Mouse (Mus musculus): Measurements from ENCODE around the gene Disp1. TPM values are rescaled to one million over a fixed set of nuclear protein-coding genes. Genes with fewer than 3 reads are reported as not detected.

Disp1 gene
- polyA plus RNA-seq, 1 experiment from 2014 or later = 10.8 TPM

GRCm38 (mm10) chr1:183171095-183171494 lies 50.2 kb downstream of the Disp1 start:
- Histone ChIP-seq H3K4me1 (peaks cover 18% of the 10 kb centered on the region), H3K9me3 (no peaks in the 10 kb centered on the region), H3K27ac (no peak overlapping the region), H3K4me3 (no peak overlapping the region), H3K36me3 (peaks cover 5% of the 10 kb centered on the region; the same call in 1 of the 2 replicates), H3K27me3 (ENCODE audit: insufficient read depth, poor library complexity, severe bottlenecking) (no peaks in the 10 kb centered on the region)
- 88% methylated on average over 5 of the region's 5 CpGs for WGBS
- no peak for DNase-seq (ENCODE audit: low spot score)

- Histone ChIP-seq H3K27ac (peak overlapping the region; percentile 18; the same call in 1 of the 2 replicates), H3K36me3 (peaks cover 10% of the 10 kb centered on the region; the same call in 1 of the 2 replicates), H3K4me3 (no peak overlapping the region), H3K27me3 (ENCODE audit: insufficient read depth, poor library complexity, severe bottlenecking) (no peaks in the 10 kb centered on the region), H3K4me1 (peaks cover 35% of the 10 kb centered on the region), H3K9me3 (no peaks in the 10 kb centered on the region)
- DNase-seq (ENCODE audit: low spot score) = no peak
- 80% methylated on average over 6 of the region's 6 CpGs for WGBS
These were observed 52.9 kb downstream of the Disp1 start for GRCm38 (mm10) chr1:183168465-183168864.

- WGBS = 75% methylated on average over 12 of the region's 12 CpGs
- no peaks in the 10 kb centered on the region for H3K9me3 ChIP-seq
- no peak overlapping the region for H3K4me3 ChIP-seq
- peak overlapping the region; percentile 37; the same call in 1 of the 2 replicates for H3K27ac ChIP-seq
- H3K36me3 ChIP-seq = peaks cover 10% of the 10 kb centered on the region; the same call in 1 of the 2 replicates
- H3K4me1 ChIP-seq = peaks cover 42% of the 10 kb centered on the region
- no peaks in the 10 kb centered on the region for H3K27me3 ChIP-seq (ENCODE audit: insufficient read depth, poor library complexity, severe bottlenecking)
- DNase-seq (ENCODE audit: low spot score) = no peak
These were observed 53.5 kb downstream of the Disp1 start for GRCm38 (mm10) chr1:183167776-183168175.

GRCm38 (mm10) chr1:183166700-183167099 lies 54.6 kb downstream of the Disp1 start:
- no peak for DNase-seq (ENCODE audit: low spot score)
- H3K4me1 ChIP-seq = peaks cover 43% of the 10 kb centered on the region
- WGBS = 77% methylated on average over 5 of the region's 5 CpGs

GRCm38 (mm10) chr1:183164648-183165071 lies 56.7 kb downstream of the Disp1 start:
- Histone ChIP-seq H3K27me3 (ENCODE audit: insufficient read depth, poor library complexity, severe bottlenecking) (no peaks in the 10 kb centered on the region), H3K27ac (peak overlapping the region; percentile 62), H3K36me3 (peaks cover 10% of the 10 kb centered on the region; the same call in 1 of the 2 replicates), H3K4me3 (no peak overlapping the region), H3K9me3 (no peaks in the 10 kb centered on the region), H3K4me1 (peaks cover 46% of the 10 kb centered on the region)
- no peak for DNase-seq (ENCODE audit: low spot score)
- WGBS = 20% methylated on average over 8 of the region's 8 CpGs

More at GRCm38 (mm10) chr1:183166700-183167099, 54.6 kb downstream of the Disp1 start:
- no peak overlapping the region for H3K4me3 ChIP-seq
- no peaks in the 10 kb centered on the region for H3K9me3 ChIP-seq
- H3K27ac ChIP-seq = no peak overlapping the region
- peaks cover 10% of the 10 kb centered on the region; the same call in 1 of the 2 replicates for H3K36me3 ChIP-seq
- no peaks in the 10 kb centered on the region for H3K27me3 ChIP-seq (ENCODE audit: insufficient read depth, poor library complexity, severe bottlenecking)

- Histone ChIP-seq H3K27ac (0 out of 2 replicates have a peak overlapping the region, but pooled peaks have one; percentile 62), H3K27me3 (ENCODE audit: insufficient read depth, poor library complexity, severe bottlenecking) (no peaks in the 10 kb centered on the region), H3K4me1 (peaks cover 41% of the 10 kb centered on the region), H3K9me3 (no peaks in the 10 kb centered on the region), H3K36me3 (peaks cover 10% of the 10 kb centered on the region; the same call in 1 of the 2 replicates), H3K4me3 (no peak overlapping the region)
- no peak for DNase-seq (ENCODE audit: low spot score)
- 41% methylated on average over 6 of the region's 6 CpGs for WGBS
These were observed 57.1 kb downstream of the Disp1 start for GRCm38 (mm10) chr1:183164190-183164580.

- no peak for DNase-seq (ENCODE audit: low spot score)
- Histone ChIP-seq H3K36me3 (peaks cover 10% of the 10 kb centered on the region; the same call in 1 of the 2 replicates), H3K27ac (peak overlapping the region; percentile 31; the same call in 1 of the 2 replicates), H3K4me3 (no peak overlapping the region), H3K9me3 (no peaks in the 10 kb centered on the region), H3K27me3 (ENCODE audit: insufficient read depth, poor library complexity, severe bottlenecking) (no peaks in the 10 kb centered on the region), H3K4me1 (peaks cover 41% of the 10 kb centered on the region)
- WGBS = 69% methylated on average over 5 of the region's 5 CpGs
These were observed 57.7 kb downstream of the Disp1 start for GRCm38 (mm10) chr1:183163512-183164189.

GRCm38 (mm10) chr1:183161057-183161456 lies 60.3 kb downstream of the Disp1 start:
- no peaks in the 10 kb centered on the region for H3K27me3 ChIP-seq (ENCODE audit: insufficient read depth, poor library complexity, severe bottlenecking)
- WGBS = 80% methylated on average over 11 of the region's 11 CpGs
- H3K4me1 ChIP-seq = peaks cover 35% of the 10 kb centered on the region
- H3K9me3 ChIP-seq = peaks cover 9% of the 10 kb centered on the region; the same call in 1 of the 2 replicates
- H3K27ac ChIP-seq = 0 out of 2 replicates have a peak overlapping the region, but pooled peaks have one; percentile 0
- H3K36me3 ChIP-seq = peaks cover 15% of the 10 kb centered on the region
- H3K4me3 ChIP-seq = no peak overlapping the region
- no peak for DNase-seq (ENCODE audit: low spot score)

GRCm38 (mm10) chr1:183160188-183160587 lies 61.1 kb downstream of the Disp1 start:
- no peak for DNase-seq (ENCODE audit: low spot score)
- Histone ChIP-seq H3K27me3 (ENCODE audit: insufficient read depth, poor library complexity, severe bottlenecking) (no peaks in the 10 kb centered on the region), H3K4me3 (no peak overlapping the region), H3K4me1 (peaks cover 44% of the 10 kb centered on the region), H3K36me3 (peaks cover 11% of the 10 kb centered on the region), H3K27ac (no peak overlapping the region), H3K9me3 (peaks cover 9% of the 10 kb centered on the region; the same call in 1 of the 2 replicates)
- 89% methylated on average over 6 of the region's 6 CpGs for WGBS

GRCm38 (mm10) chr1:183159183-183159582 lies 62.1 kb downstream of the Disp1 start:
- H3K4me3 ChIP-seq = no peak overlapping the region
- DNase-seq (ENCODE audit: low spot score) = no peak
- H3K9me3 ChIP-seq = peaks cover 9% of the 10 kb centered on the region; the same call in 1 of the 2 replicates
- WGBS = 73% methylated on average over 7 of the region's 7 CpGs
- H3K4me1 ChIP-seq = peaks cover 44% of the 10 kb centered on the region
- H3K36me3 ChIP-seq = peaks cover 11% of the 10 kb centered on the region
- H3K27ac ChIP-seq = no peak overlapping the region
- H3K27me3 ChIP-seq (ENCODE audit: insufficient read depth, poor library complexity, severe bottlenecking) = no peaks in the 10 kb centered on the region

GRCm38 (mm10) chr1:183155600-183155999 lies 65.7 kb downstream of the Disp1 start:
- Histone ChIP-seq H3K27ac (no peak overlapping the region), H3K4me3 (no peak overlapping the region), H3K36me3 (peaks cover 11% of the 10 kb centered on the region), H3K27me3 (ENCODE audit: insufficient read depth, poor library complexity, severe bottlenecking) (no peaks in the 10 kb centered on the region), H3K9me3 (peaks cover 9% of the 10 kb centered on the region; the same call in 1 of the 2 replicates), H3K4me1 (peaks cover 37% of the 10 kb centered on the region)
- WGBS = 48% methylated on average over 5 of the region's 5 CpGs
- no peak for DNase-seq (ENCODE audit: low spot score)

- Histone ChIP-seq H3K27ac (peak overlapping the region; percentile 4; the same call in 1 of the 2 replicates), H3K4me3 (no peak overlapping the region), H3K4me1 (peaks cover 42% of the 10 kb centered on the region), H3K36me3 (peaks cover 11% of the 10 kb centered on the region), H3K9me3 (peaks cover 9% of the 10 kb centered on the region; the same call in 1 of the 2 replicates), H3K27me3 (ENCODE audit: insufficient read depth, poor library complexity, severe bottlenecking) (no peaks in the 10 kb centered on the region)
- 51% methylated on average over 7 of the region's 7 CpGs for WGBS
- DNase-seq (ENCODE audit: low spot score) = no peak
These were observed 66.8 kb downstream of the Disp1 start for GRCm38 (mm10) chr1:183154296-183155204.
